Mouse (Mus musculus) CH12.LX (cell line): ENCODE measurements around the gene Dbx1. TPM values are rescaled to one million over a fixed set of nuclear protein-coding genes. Genes with fewer than 3 reads are reported as not detected.

Experiments used
- DNase-seq: peaks from one replicate; pipeline ENCODE4 v3.0.0-alpha.2; 2013; ENCODE audit errors: extremely low read depth
- H3K27ac ChIP-seq: 2 replicates; pipeline ENCODE4 v1.5.1; 2012; ENCODE audit warnings: low read depth, mild to moderate bottlenecking, control low read depth, moderate library complexity; ENCODE audit not compliant: insufficient read depth
- H3K27me3 ChIP-seq: replicated peaks from 2 replicates; pipeline ENCODE3; 2012; ENCODE audit warnings: inconsistent platforms
- H3K36me3 ChIP-seq, 2 experiments: replicated peaks in 1 of 2; 2 replicates each; pipeline versions ENCODE3 to v1.6.1; 2012; ENCODE audit warnings: inconsistent platforms in 1 of 2, low read length in 1 of 2, mild to moderate bottlenecking in 1 of 2, mixed read lengths in 1 of 2, moderate library complexity in 1 of 2; ENCODE audit not compliant: control insufficient read depth in 1 of 2, insufficient read depth in 1 of 2
- H3K4me1 ChIP-seq, 2 experiments: 2 replicates each; pipeline ENCODE4 v1.6.1; 2012; ENCODE audit warnings: inconsistent platforms in 1 of 2, moderate library complexity in 1 of 2; ENCODE audit not compliant: insufficient read depth in 2 of 2, control insufficient read depth in 1 of 2
- H3K4me2 ChIP-seq: 2 replicates; pipeline ENCODE4 v1.6.1; 2012; ENCODE audit warnings: low read depth, mild to moderate bottlenecking, control low read depth; ENCODE audit not compliant: poor library complexity, insufficient read depth, severe bottlenecking
- H3K4me3 ChIP-seq, 3 experiments: fragments of 150-350 bp in 1 of 3; sonication (generic) in 1 of 3; replicated peaks in 1 of 3; 2 replicates each; pipeline versions ENCODE3 to v1.5.1; 2011 to 2012; ENCODE audit warnings: low read depth in 2 of 3, low read length in 2 of 3, mild to moderate bottlenecking in 2 of 3, moderate library complexity in 2 of 3, control low read depth in 1 of 3, improper control_type of control experiment in 1 of 3, inconsistent platforms in 1 of 3, mixed read lengths in 1 of 3; ENCODE audit not compliant: poor library complexity in 1 of 3
- H3K79me2 ChIP-seq: replicated peaks from 2 replicates; pipeline ENCODE4 v1.6.1; 2012; ENCODE audit warnings: mild to moderate bottlenecking, moderate library complexity; ENCODE audit not compliant: control insufficient read depth, poor library complexity, insufficient read depth, severe bottlenecking; ENCODE audit errors: extremely low read depth
- H3K9ac ChIP-seq: 2 replicates; pipeline ENCODE4 v1.6.1; 2012; ENCODE audit warnings: low read depth, mild to moderate bottlenecking, control low read depth, moderate library complexity; ENCODE audit not compliant: insufficient read depth
- H3K9me3 ChIP-seq: replicated peaks from 2 replicates; pipeline ENCODE3; 2012; ENCODE audit warnings: low read length, inconsistent platforms, mixed read lengths
- CHD1 ChIP-seq: IDR thresholded peaks from 2 replicates; pipeline ENCODE4 v1.6.1; 2012; ENCODE audit warnings: low read depth, low read length, improper control_type of control experiment, inconsistent platforms
- CTCF ChIP-seq, 2 experiments: IDR thresholded peaks in 1 of 2; conservative IDR thresholded peaks in 1 of 2; 2 replicates each; pipeline ENCODE4 v1.5.1; 2011 to 2012; ENCODE audit warnings: low read depth in 2 of 2, low read length in 2 of 2, improper control_type of control experiment in 1 of 2, inconsistent platforms in 1 of 2, mild to moderate bottlenecking in 1 of 2, moderate library complexity in 1 of 2
- ELF1 ChIP-seq: IDR thresholded peaks from 2 replicates; pipeline ENCODE4 v1.6.1; 2014; ENCODE audit warnings: low read depth, mild to moderate bottlenecking, inconsistent platforms, low read length, improper control_type of control experiment
- EP300 ChIP-seq: IDR thresholded peaks from 2 replicates; pipeline ENCODE4 v1.6.1; 2011; ENCODE audit warnings: low read length, improper control_type of control experiment
- ETS1 ChIP-seq: conservative IDR thresholded peaks from 2 replicates; pipeline ENCODE4 v1.6.1; 2012; ENCODE audit warnings: low read depth, mild to moderate bottlenecking, inconsistent platforms, low read length, improper control_type of control experiment, moderate library complexity
- HCFC1 ChIP-seq: IDR thresholded peaks from 2 replicates; pipeline ENCODE4 v1.6.1; 2012; ENCODE audit warnings: low read depth, mild to moderate bottlenecking, inconsistent platforms, low read length, improper control_type of control experiment
- JUN ChIP-seq: IDR thresholded peaks from 2 replicates; pipeline ENCODE4 v1.6.1; 2011; ENCODE audit warnings: low read depth, mild to moderate bottlenecking, low read length, improper control_type of control experiment, moderate library complexity; ENCODE audit not compliant: insufficient read depth
- KAT2A ChIP-seq: IDR thresholded peaks from 2 replicates; pipeline ENCODE4 v1.6.1; 2012; ENCODE audit warnings: low read length, improper control_type of control experiment, inconsistent platforms; ENCODE audit not compliant: insufficient replicate concordance
- MAFK ChIP-seq: IDR thresholded peaks from 2 replicates; pipeline ENCODE4 v1.6.1; 2011; ENCODE audit warnings: low read length, improper control_type of control experiment; ENCODE audit not compliant: insufficient replicate concordance
- MAX ChIP-seq: IDR thresholded peaks from 2 replicates; pipeline ENCODE4 v1.6.1; 2011; ENCODE audit warnings: low read length, improper control_type of control experiment
- MAZ ChIP-seq: IDR thresholded peaks from 2 replicates; pipeline ENCODE4 v1.6.1; 2012; ENCODE audit warnings: low read depth, mild to moderate bottlenecking, inconsistent platforms, low read length, improper control_type of control experiment, moderate library complexity
- MXI1 ChIP-seq: IDR thresholded peaks from 2 replicates; pipeline ENCODE4 v1.6.1; 2011; ENCODE audit warnings: mild to moderate bottlenecking, low read depth, low read length, improper control_type of control experiment
- NELFE ChIP-seq: IDR thresholded peaks from 2 replicates; pipeline ENCODE4 v1.6.1; 2011; ENCODE audit warnings: low read depth, low read length, improper control_type of control experiment
- PAX5 ChIP-seq: IDR thresholded peaks from 2 replicates; pipeline ENCODE4 v1.6.1; 2012; ENCODE audit warnings: low read length, inconsistent platforms, mixed read lengths
- POLR2A ChIP-seq: IDR thresholded peaks from 2 replicates; pipeline ENCODE4 v1.6.1; 2011; ENCODE audit warnings: low read depth, mild to moderate bottlenecking, improper control_type of control experiment, low read length
- POLR2AphosphoS2 ChIP-seq: IDR thresholded peaks from 2 replicates; pipeline ENCODE4 v1.6.1; 2011; ENCODE audit warnings: low read depth, low read length, improper control_type of control experiment
- RAD21 ChIP-seq: IDR thresholded peaks from 2 replicates; pipeline ENCODE4 v1.6.1; 2011; ENCODE audit warnings: low read depth, mild to moderate bottlenecking, low read length, improper control_type of control experiment, moderate library complexity
- RCOR1 ChIP-seq: conservative IDR thresholded peaks from 2 replicates; pipeline ENCODE4 v1.6.1; 2012; ENCODE audit warnings: low read depth, mild to moderate bottlenecking, inconsistent platforms, low read length, improper control_type of control experiment
- SIN3A ChIP-seq: IDR thresholded peaks from 2 replicates; pipeline ENCODE4 v1.6.1; 2012; ENCODE audit warnings: low read length, improper control_type of control experiment, inconsistent platforms
- SMC3 ChIP-seq: IDR thresholded peaks from 2 replicates; pipeline ENCODE4 v1.6.1; 2011; ENCODE audit warnings: low read depth, low read length, improper control_type of control experiment
- UBTF ChIP-seq: IDR thresholded peaks from 2 replicates; pipeline ENCODE4 v1.6.1; 2012; ENCODE audit warnings: low read depth, mild to moderate bottlenecking, inconsistent platforms, low read length, improper control_type of control experiment, moderate library complexity
- ZMIZ1 ChIP-seq: IDR thresholded peaks from 2 replicates; pipeline ENCODE4 v1.6.1; 2012; ENCODE audit warnings: low read depth, mild to moderate bottlenecking, inconsistent platforms, low read length, improper control_type of control experiment
- dilution Hi-C: fragments of 300-500 bp; cut with MboI; formaldehyde crosslinking; loops from 2 replicates; pipeline ENCODE4 v1.14.3; 2020; ENCODE audit warnings: low sequenced_read_pairs; ENCODE audit not compliant: extremely low pct_unique_long_range_greater_than_20kb, extremely low pct_ligation_motif_present
- in situ Hi-C: fragments of 300-500 bp; cut with MboI; formaldehyde crosslinking; loops from 3 replicates; pipeline ENCODE4 v1.14.3; 2019; ENCODE audit warnings: low sequenced_read_pairs, low pct_ligation_motif_present, low pct_unique_long_range_greater_than_20kb, mixed read lengths
- polyA plus RNA-seq: library from polyadenylated mRNA; unstranded; fragments of >175 nt; gene quantifications from 2 replicates; pipeline ENCODE4 v1.2.1, GENCODE M21; 2012; ENCODE audit warnings: low read depth; ENCODE audit not compliant: insufficient read length
- total RNA-seq, 2 experiments: library from RNA; depleted of rRNA; stranded (reverse); fragments of 300-350 nt in 1 of 2; fragments of >200 nt in 1 of 2; gene quantifications; 2 replicates each; pipeline ENCODE4 v1.2.3; 2012 to 2014

Gene Dbx1
- total and polyA plus RNA-seq, 3 experiments: 0.43 TPM; not detected in 2

DNA sequence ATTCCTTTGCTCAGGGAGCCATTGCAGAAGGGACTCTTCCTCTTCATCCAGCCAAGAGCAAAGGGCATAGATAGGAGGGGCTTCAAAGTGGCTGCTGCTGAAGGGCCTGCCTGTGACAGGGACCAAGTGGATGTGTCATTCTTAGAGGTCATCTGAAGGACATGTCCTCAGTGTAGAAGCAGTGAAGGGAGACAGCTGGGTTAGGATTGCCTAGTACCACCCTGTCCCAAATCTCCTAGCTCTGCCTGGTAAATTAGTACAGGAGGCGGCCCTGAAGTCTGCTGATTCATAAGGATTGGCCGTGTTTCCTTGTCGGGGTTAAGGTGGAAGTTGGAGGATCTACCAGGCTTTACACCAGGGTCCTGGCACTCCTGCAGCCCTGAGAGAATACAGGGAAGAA lies 36.7 kb downstream of the Dbx1 start:
- in situ Hi-C loops (loop anchor here (10.0 to 25.0 kb wide), 2 partner anchors 125 to 312 kb away; partner anchors contain the start of gene Slc6a5), dilution Hi-C loops (no loop called here)
- Histone ChIP-seq H3K4me1 (peaks cover 0 to 25% of the 10 kb centered on the region in 2 experiments; a peak in 2 of 4 replicates), H3K4me2 (no peak overlapping the region), H3K36me3 (no peaks in the 10 kb centered on the region), H3K9me3 (no peaks in the 10 kb centered on the region), H3K4me3 (no peak overlapping the region), H3K79me2 (no peaks in the 10 kb centered on the region), H3K27ac (no peak overlapping the region), H3K9ac (no peak overlapping the region), H3K27me3 (peaks cover 2% of the 10 kb centered on the region)
- no peak for TF ChIP-seq ZMIZ1
- TF ChIP-seq EP300: no peak
- TF ChIP-seq RAD21: no peak
- no peak for TF ChIP-seq MXI1
- no peak for TF ChIP-seq MAX
- no peak for TF ChIP-seq PAX5
- no peak for TF ChIP-seq SMC3
- TF ChIP-seq CTCF (conservative IDR thresholded peaks at IDR 0.05 in 1 of 2, IDR thresholded peaks at IDR 0.05 in 1 of 2; ENCODE audit: low read depth in 2 of 2, low read length in 2 of 2): no peak
- no peak for TF ChIP-seq JUN
- TF ChIP-seq MAZ: no peak
- no peak for TF ChIP-seq HCFC1
- no peak for TF ChIP-seq SIN3A
- TF ChIP-seq POLR2A: no peak
- no peak for TF ChIP-seq NELFE
- TF ChIP-seq KAT2A: no peak
- TF ChIP-seq MAFK: no peak
- no peak for TF ChIP-seq CHD1
- no peak for DNase-seq

DNA sequence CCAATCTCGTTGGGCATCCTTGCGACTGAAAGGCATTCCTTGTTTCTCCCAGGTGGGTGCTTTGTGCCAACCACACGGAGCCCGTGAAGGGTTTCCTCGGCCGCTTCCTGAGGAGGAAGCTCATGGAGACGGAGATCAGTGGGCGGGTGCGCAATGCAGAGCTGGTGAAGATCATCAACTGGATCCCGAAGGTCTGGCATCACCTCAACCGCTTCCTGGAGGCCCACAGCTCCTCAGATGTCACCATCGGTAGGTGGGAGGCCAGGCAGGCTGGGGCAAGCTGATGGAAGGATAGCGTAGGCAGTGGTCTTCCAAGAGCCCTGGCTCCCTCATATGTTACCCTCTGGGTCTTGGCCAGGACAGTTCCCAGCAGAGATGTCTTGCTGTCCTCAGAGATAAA lies 38.4 kb downstream of the Dbx1 start:
- Histone ChIP-seq H3K36me3 (no peaks in the 10 kb centered on the region), H3K27me3 (peaks cover 5% of the 10 kb centered on the region), H3K4me3 (no peak overlapping the region), H3K27ac (no peak overlapping the region), H3K4me2 (no peak overlapping the region), H3K9me3 (no peaks in the 10 kb centered on the region), H3K9ac (no peak overlapping the region), H3K4me1 (peaks cover 0 to 25% of the 10 kb centered on the region in 2 experiments; a peak in 2 of 4 replicates)
- TF ChIP-seq RCOR1 (no peak), ELF1 (no peak), UBTF (no peak), SIN3A (no peak), POLR2AphosphoS2 (no peak), POLR2A (no peak), ETS1 (no peak)
- TF ChIP-seq, all 38 proteins: peak for 0
- DNase-seq: no peak
- in situ Hi-C loops: no loop called here
- H3K79me2 ChIP-seq: no peaks in the 10 kb centered on the region
- dilution Hi-C loops: no loop called here
